In genomic region chr10:52748028-52748597, GRCm38 (mm10) we compare ENCODE assay signal across 23 mouse cellular contexts. TPM values are rescaled to one million over a fixed set of nuclear protein-coding genes. Genes with fewer than 3 reads are reported as not detected.
DNase-seq lines count a peak whose midpoint lies in the region; ATAC-seq and TF ChIP-seq lines count a peak whose summit lies in the region.
"Had no signal": no experiment of that assay in that cellular context is flagged by ENCODE, and none has a peak within 500 bp of the region (broad histone marks: within the 10 kb centered on the region; RNA-seq: fewer than 3 reads in every experiment).

No protein-coding gene starts in this region.

- no peaks in the 10 kb centered on the region for H3K27me3 ChIP-seq in forebrain, embryonic 13.5 days
- H3K27me3 ChIP-seq in forebrain, embryonic 11.5 days (ENCODE audit: control insufficient read depth, insufficient read depth, low read length): no peaks in the 10 kb centered on the region
- no peaks in the 10 kb centered on the region for H3K27me3 ChIP-seq in forebrain, postnatal 0 days (ENCODE audit: insufficient read depth, low read length)
- H3K27me3 ChIP-seq in hindbrain, postnatal 0 days (ENCODE audit: insufficient read depth, low read length): no peaks in the 10 kb centered on the region
- H3K27me3 ChIP-seq in neural tube, embryonic 13.5 days: no peaks in the 10 kb centered on the region
- H3K27me3 ChIP-seq in kidney, embryonic 16.5 days (ENCODE audit: insufficient read depth, low read length): no peaks in the 10 kb centered on the region
- H3K27me3 ChIP-seq: Patski had no signal

- H3K9ac ChIP-seq in forebrain, embryonic 13.5 days: no peak overlapping the region
- H3K9ac ChIP-seq in forebrain, embryonic 11.5 days (ENCODE audit: low read length): no peak overlapping the region
- H3K9ac ChIP-seq in forebrain, postnatal 0 days: no peak overlapping the region
- H3K9ac ChIP-seq in hindbrain, postnatal 0 days (replicated peaks; ENCODE audit: low read length): no peak overlapping the region
- no peak overlapping the region for H3K9ac ChIP-seq in neural tube, embryonic 13.5 days
- no peak overlapping the region for H3K9ac ChIP-seq in kidney, embryonic 16.5 days (replicated peaks; ENCODE audit: low read length)

- H3K4me3 ChIP-seq in forebrain, embryonic 13.5 days: no peak overlapping the region
- no peak overlapping the region for H3K4me3 ChIP-seq in forebrain, embryonic 11.5 days (ENCODE audit: low read depth, low read length)
- no peak overlapping the region for H3K4me3 ChIP-seq in forebrain, postnatal 0 days (ENCODE audit: low read depth, low read length)
- no peak overlapping the region for H3K4me3 ChIP-seq in hindbrain, postnatal 0 days (ENCODE audit: low read length)
- H3K4me3 ChIP-seq in neural tube, embryonic 13.5 days: no peak overlapping the region
- no peak overlapping the region for H3K4me3 ChIP-seq in kidney, embryonic 16.5 days (ENCODE audit: low read length)
- H3K4me3 ChIP-seq: limb, embryonic 10.5 days had no signal

- ATAC-seq in forebrain, embryonic 13.5 days: peak; percentile 48; the same call in 1 of the 2 replicates
- ATAC-seq in forebrain, embryonic 11.5 days (replicated peaks; ENCODE audit: low FRiP score): no peak
- peak; percentile 59 for ATAC-seq in forebrain, postnatal 0 days
- ATAC-seq in hindbrain, postnatal 0 days: peak; percentile 88
- peak; percentile 83; the same call in 1 of the 2 replicates for ATAC-seq in neural tube, embryonic 13.5 days (ENCODE audit: low read depth)
- ATAC-seq in kidney, embryonic 16.5 days (ENCODE audit: low FRiP score, low TSS enrichment): no peak
- ATAC-seq: activated CD4-positive, CD25-positive, alpha-beta regulatory T cell, adult 4 months; Patski had no signal

- H3K4me2 ChIP-seq in forebrain, embryonic 13.5 days: no peak overlapping the region
- H3K4me2 ChIP-seq in forebrain, embryonic 11.5 days (ENCODE audit: low read depth, low read length, severe bottlenecking): no peak overlapping the region
- no peak overlapping the region for H3K4me2 ChIP-seq in forebrain, postnatal 0 days (ENCODE audit: low read depth)
- H3K4me2 ChIP-seq in hindbrain, postnatal 0 days (ENCODE audit: low read depth, low read length): no peak overlapping the region
- no peak overlapping the region for H3K4me2 ChIP-seq in neural tube, embryonic 13.5 days
- no peak overlapping the region for H3K4me2 ChIP-seq in kidney, embryonic 16.5 days (replicated peaks; ENCODE audit: low read depth, low read length)
- H3K4me2 ChIP-seq: liver, embryonic 11.5 days had no signal

- WGBS in forebrain, embryonic 13.5 days: 47% methylated on average over 4 of the region's 4 CpGs
- WGBS in forebrain, embryonic 11.5 days: 65% methylated on average over 4 of the region's 4 CpGs
- WGBS in forebrain, postnatal 0 days: 42% methylated on average over 4 of the region's 4 CpGs
- 45% methylated on average over 4 of the region's 4 CpGs for WGBS in hindbrain, postnatal 0 days
- WGBS in neural tube, embryonic 13.5 days: 54% methylated on average over 4 of the region's 4 CpGs
- 84% methylated on average over 4 of the region's 4 CpGs for WGBS in kidney, embryonic 16.5 days

- no peak for DNase-seq in forebrain, embryonic 11.5 days (ENCODE audit: low spot score)
- DNase-seq in forebrain, postnatal 0 days: peak; percentile 7
- DNase-seq in hindbrain, postnatal 0 days (ENCODE audit: low spot score): peak; percentile 38
- DNase-seq in kidney, postnatal 14 days: no peak
- DNase-seq in natural killer cell, adult 2 months (ENCODE audit: low spot score in 2 of 2): no peak
- DNase-seq: adrenal gland, postnatal 14 days; B cell, adult 2 months; cerebellum, adult 2 months; gastrocnemius, postnatal 10 days; heart, adult 18-20 months; kidney, adult 18-20 months; kidney, postnatal 36 days; lung, adult 2 months; lung, postnatal 4 days; right cerebral cortex, adult 18-20 months; thymus, adult 2 months had no signal

- H3K4me1 ChIP-seq in forebrain, embryonic 13.5 days: peaks cover 27% of the 10 kb centered on the region
- H3K4me1 ChIP-seq in forebrain, embryonic 11.5 days (replicated peaks; ENCODE audit: control insufficient read depth, insufficient read depth, low read length): peaks cover 3% of the 10 kb centered on the region; the same call in 1 of the 2 replicates
- H3K4me1 ChIP-seq in forebrain, postnatal 0 days (ENCODE audit: insufficient read depth): no peaks in the 10 kb centered on the region; the same call in 1 of the 2 replicates
- peaks cover 5% of the 10 kb centered on the region; the same call in 1 of the 2 replicates for H3K4me1 ChIP-seq in hindbrain, postnatal 0 days (ENCODE audit: insufficient read depth, low read length)
- peaks cover 21% of the 10 kb centered on the region for H3K4me1 ChIP-seq in neural tube, embryonic 13.5 days (replicated peaks)
- H3K4me1 ChIP-seq in kidney, embryonic 16.5 days (ENCODE audit: insufficient read depth, low read length): no peaks in the 10 kb centered on the region
- H3K4me1 ChIP-seq: limb, embryonic 10.5 days had no signal

- no peaks in the 10 kb centered on the region for H3K9me3 ChIP-seq in forebrain, embryonic 13.5 days (replicated peaks)
- H3K9me3 ChIP-seq in forebrain, embryonic 11.5 days (ENCODE audit: control insufficient read depth, low read length): no peaks in the 10 kb centered on the region
- no peaks in the 10 kb centered on the region for H3K9me3 ChIP-seq in forebrain, postnatal 0 days (ENCODE audit: low read length)
- no peaks in the 10 kb centered on the region for H3K9me3 ChIP-seq in hindbrain, postnatal 0 days (ENCODE audit: low read length)
- no peaks in the 10 kb centered on the region for H3K9me3 ChIP-seq in neural tube, embryonic 13.5 days
- H3K9me3 ChIP-seq in kidney, embryonic 16.5 days (ENCODE audit: low read length): no peaks in the 10 kb centered on the region
- H3K9me3 ChIP-seq: limb, embryonic 10.5 days had no signal

- TF ChIP-seq CTCF in forebrain, postnatal 0 days (IDR thresholded peaks at IDR 0.05; ENCODE audit: low read depth): no peak
- no peak for TF ChIP-seq CTCF in hindbrain, postnatal 0 days (IDR thresholded peaks at IDR 0.05; ENCODE audit: low read depth)

- H3K27ac ChIP-seq in forebrain, embryonic 13.5 days: no peak overlapping the region
- no peak overlapping the region for H3K27ac ChIP-seq in forebrain, embryonic 11.5 days (ENCODE audit: low read depth, low read length)
- H3K27ac ChIP-seq in forebrain, postnatal 0 days (ENCODE audit: low read depth, low read length): no peak overlapping the region
- H3K27ac ChIP-seq in hindbrain, postnatal 0 days: no peak overlapping the region
- H3K27ac ChIP-seq in neural tube, embryonic 13.5 days (replicated peaks): no peak overlapping the region
- H3K27ac ChIP-seq in kidney, embryonic 16.5 days (ENCODE audit: low read length): no peak overlapping the region
- H3K27ac ChIP-seq: limb, embryonic 10.5 days had no signal

- H3K36me3 ChIP-seq in forebrain, embryonic 13.5 days (ENCODE audit: poor library complexity, severe bottlenecking): no peaks in the 10 kb centered on the region
- H3K36me3 ChIP-seq in forebrain, embryonic 11.5 days (ENCODE audit: control insufficient read depth, insufficient read depth, low read length): no peaks in the 10 kb centered on the region
- H3K36me3 ChIP-seq in forebrain, postnatal 0 days (ENCODE audit: insufficient read depth): no peaks in the 10 kb centered on the region
- no peaks in the 10 kb centered on the region for H3K36me3 ChIP-seq in hindbrain, postnatal 0 days (ENCODE audit: insufficient read depth, low read length)
- no peaks in the 10 kb centered on the region for H3K36me3 ChIP-seq in neural tube, embryonic 13.5 days
- no peaks in the 10 kb centered on the region for H3K36me3 ChIP-seq in kidney, embryonic 16.5 days (ENCODE audit: insufficient read depth, low read length)
- H3K36me3 ChIP-seq: limb, embryonic 10.5 days had no signal

RNA-seq across cellular contexts. Expression of gene Slc35f1, which starts 57.8 kb away (rescaled TPM):
- 26.1 and 28.9 TPM in 2 replicates for polyA plus RNA-seq in forebrain, embryonic 13.5 days (2015; fragmentation: Nextera tagmentation; extraction: Ambion mirVana)
- 24.5 and 28.2 TPM in 2 replicates for polyA plus RNA-seq in forebrain, embryonic 11.5 days (2014; fragmentation: Nextera tagmentation; extraction: Ambion mirVana)
- 107 and 110 TPM in 2 replicates for total RNA-seq in forebrain, postnatal 0 days (2014; rRNA removed)
- polyA plus RNA-seq in forebrain, postnatal 0 days (2015; fragmentation: Nextera tagmentation; extraction: Ambion mirVana): 26.0 and 37.8 TPM in 2 replicates
- total RNA-seq in hindbrain, postnatal 0 days (2014; rRNA removed): 83.3 and 85.3 TPM in 2 replicates
- 28.3 and 31.7 TPM in 2 replicates for polyA plus RNA-seq in hindbrain, postnatal 0 days (2015; fragmentation: Nextera tagmentation; extraction: Ambion mirVana)
- 24.5 and 26.3 TPM in 2 replicates for polyA plus RNA-seq in neural tube, embryonic 13.5 days (2015; fragmentation: Nextera tagmentation; extraction: Ambion mirVana)
- polyA plus RNA-seq in kidney, embryonic 16.5 days (2015; fragmentation: Nextera tagmentation; extraction: Ambion mirVana): 3.9 and 4.2 TPM in 2 replicates
- polyA plus RNA-seq: activated CD4-positive, CD25-positive, alpha-beta regulatory T cell, adult 4 months had no signal

Comparison
In these comparisons a context has a peak if more than half of its experiments do, and no peak if none do; other contexts are left out.
1. ATAC-seq: peak in forebrain, embryonic 13.5 days (single experiment), forebrain, postnatal 0 days (single experiment), hindbrain, postnatal 0 days (single experiment) and neural tube, embryonic 13.5 days (single experiment); none in forebrain, embryonic 11.5 days (single experiment) and kidney, embryonic 16.5 days (single experiment).
2. DNase-seq: peak in forebrain, postnatal 0 days (single experiment) and hindbrain, postnatal 0 days (single experiment); none in forebrain, embryonic 11.5 days (single experiment), kidney, postnatal 14 days (single experiment) and natural killer cell, adult 2 months (0 of 2).